Mouse (Mus musculus): ENCODE data around the gene Zfp30.

Gene Zfp30

GRCm38 (mm10) chr7:29836816-29837215 is 53.0 kb downstream of the Zfp30 start:
- DNase-seq, result no peak

DNA sequence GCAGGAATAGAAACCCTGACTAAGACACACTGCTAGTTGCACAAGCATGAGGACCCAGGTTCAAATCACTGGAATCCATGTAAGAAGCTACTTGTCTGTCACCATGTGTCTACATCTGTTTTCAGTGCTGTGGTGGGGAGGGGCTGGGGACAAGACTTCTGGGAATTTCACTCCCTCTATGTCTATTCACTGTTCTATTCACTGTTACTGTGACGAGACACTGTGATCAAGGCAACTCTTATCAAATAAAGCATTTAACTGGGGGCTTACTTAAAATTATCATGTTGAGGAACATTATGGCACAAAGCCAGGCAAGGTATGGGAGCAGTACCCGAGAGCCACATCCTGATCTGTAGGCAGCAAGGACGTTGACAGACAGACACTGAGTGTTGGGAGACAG is 55.5 kb downstream of the Zfp30 start:
- DNase-seq, result no peak

DNA sequence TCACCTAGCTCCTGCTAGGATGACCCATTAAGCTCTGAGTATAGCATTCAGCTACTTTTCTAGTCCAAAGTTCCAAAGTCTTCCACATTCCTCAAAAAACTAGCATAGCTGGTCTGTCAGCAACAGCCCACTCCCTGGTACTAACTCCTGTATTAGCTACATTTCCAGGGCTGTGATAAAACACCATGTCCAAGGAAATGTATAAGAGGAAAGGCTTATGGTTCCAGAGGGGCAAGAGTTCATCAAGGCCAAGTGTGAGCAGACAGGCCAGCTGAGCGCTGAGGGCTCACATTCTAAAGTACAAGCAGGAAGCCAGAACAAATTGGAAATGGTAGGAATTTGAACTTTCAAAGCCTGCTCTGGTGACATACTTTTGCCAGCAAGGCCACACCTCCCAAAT is 58.3 kb downstream of the Zfp30 start:
- no peak for DNase-seq

All from cerebellum, postnatal 36 days (tissue).